Mouse (Mus musculus) kidney, embryonic 14.5 days (tissue): ENCODE measurements at regions not wholly inside any gene's neighbourhood (a gene's known extent, or its start where the extent isn't known, plus 50 kb on each side); places are given as distances from the start of the nearest gene placed in this dataset.
"Not testable (repeated sequence)": the region's sequence is repeated elsewhere in the genome, so short reads cannot be mapped to it uniquely, and the experiment has no call there.

Experiments
- ATAC-seq: fragments of 200-750 bp; cut with Nextera tagmentation; 2 replicates; pipeline ENCODE4 v1.8.0; 2017; ENCODE audit warnings: moderate number of reproducible peaks, mild to moderate bottlenecking, moderate TSS enrichment, moderate library complexity; ENCODE audit not compliant: low FRiP score, low TSS enrichment
- H3K27ac ChIP-seq: fragments of 300-500 bp; sonication (generic); 2 replicates; pipeline ENCODE4 v1.5.1; 2014; ENCODE audit warnings: low read depth, mild to moderate bottlenecking, low read length, moderate library complexity, mixed read lengths
- H3K27me3 ChIP-seq: fragments of 300-500 bp; sonication (generic); 2 replicates; pipeline ENCODE4 v1.6.1; 2014; ENCODE audit warnings: mild to moderate bottlenecking, low read length; ENCODE audit not compliant: control insufficient read depth, insufficient read depth
- H3K36me3 ChIP-seq: fragments of 300-500 bp; sonication (generic); 2 replicates; pipeline ENCODE4 v1.6.1; 2014; ENCODE audit warnings: low read length, mixed read lengths; ENCODE audit not compliant: control insufficient read depth, insufficient read depth
- H3K4me1 ChIP-seq: fragments of 300-500 bp; sonication (generic); 2 replicates; pipeline ENCODE4 v1.6.1; 2014; ENCODE audit warnings: low read length, mixed read lengths; ENCODE audit not compliant: control insufficient read depth, insufficient read depth
- H3K4me2 ChIP-seq: fragments of 300-500 bp; sonication (generic); replicated peaks from 2 replicates; pipeline ENCODE4 v1.6.1; 2014; ENCODE audit warnings: low read depth, mild to moderate bottlenecking, low read length
- H3K4me3 ChIP-seq: fragments of 300-500 bp; sonication (generic); 2 replicates; pipeline ENCODE4 v1.5.1; 2014; ENCODE audit warnings: mild to moderate bottlenecking, low read length
- H3K9ac ChIP-seq: fragments of 300-500 bp; sonication (generic); 2 replicates; pipeline ENCODE4 v1.6.1; 2014; ENCODE audit warnings: low read depth, mild to moderate bottlenecking, low read length, moderate library complexity
- H3K9me3 ChIP-seq: fragments of 300-500 bp; sonication (generic); 2 replicates; pipeline ENCODE4 v1.6.1; 2016; ENCODE audit warnings: low read length; ENCODE audit not compliant: control insufficient read depth
- WGBS: fragments of 180-500 bp; shearing (Covaris S2); extraction: QIAGEN DNeasy Blood & Tissue Kit; methylation state at CpG from one replicate; pipeline ENCODE4 v1.1.7; 2014; 5-methylcytosine and 5-hydroxymethylcytosine counted together

DNA sequence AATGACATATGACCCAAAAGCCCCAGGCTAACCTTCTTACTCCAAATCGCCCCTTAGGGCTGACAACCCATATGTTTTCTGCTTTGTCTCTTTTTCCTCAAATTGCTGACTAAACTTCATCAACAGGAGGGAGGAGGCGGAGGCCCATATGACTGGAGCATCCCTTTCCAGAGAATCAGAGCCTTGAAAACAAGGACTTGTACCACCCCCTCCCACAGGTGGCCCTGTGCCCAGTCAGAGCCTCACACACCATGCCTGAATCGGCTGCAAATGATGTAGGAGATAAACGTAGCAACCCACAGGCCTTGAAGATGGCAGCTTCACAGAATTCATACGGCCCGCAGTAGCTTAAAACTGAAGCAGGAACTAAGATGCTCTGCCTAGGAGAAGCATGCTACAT lies 101.7 kb upstream of the Ipo5 start:
- no peaks in the 10 kb centered on the region for H3K36me3 ChIP-seq
- 80% methylated on average over 6 of the region's 6 CpGs for WGBS
- ATAC-seq = no peak
- no peaks in the 10 kb centered on the region for H3K9me3 ChIP-seq
- H3K27me3 ChIP-seq = no peaks in the 10 kb centered on the region
- H3K4me1 ChIP-seq = no peaks in the 10 kb centered on the region
- no peak overlapping the region for H3K9ac ChIP-seq
- H3K4me2 ChIP-seq = no peak overlapping the region
- no peak overlapping the region for H3K27ac ChIP-seq
- no peak overlapping the region for H3K4me3 ChIP-seq

DNA sequence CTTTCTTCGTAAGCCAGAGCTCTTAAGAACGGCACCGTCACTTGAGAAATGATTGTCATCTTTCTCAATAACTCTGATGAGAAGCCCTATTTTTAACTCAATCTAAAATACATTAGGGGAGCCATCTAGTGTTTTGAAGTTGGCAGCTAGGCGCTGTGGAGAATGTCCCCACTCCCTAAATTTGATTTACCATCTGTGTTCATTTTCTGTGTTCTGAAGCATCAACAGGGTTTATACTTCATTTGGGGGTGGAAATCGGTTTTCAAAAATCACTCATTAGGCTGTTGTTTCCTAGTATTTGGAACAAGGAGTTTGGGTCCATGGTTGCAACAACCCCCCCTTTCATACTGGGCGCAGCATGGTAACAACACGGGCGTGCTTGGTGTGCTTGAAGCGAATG lies 97.1 kb upstream of the Ipo5 start:
- H3K27me3 ChIP-seq = no peaks in the 10 kb centered on the region
- no peak for ATAC-seq
- 91% methylated on average over 9 of the region's 9 CpGs for whole genome bisulfite sequencing
- no peaks in the 10 kb centered on the region for H3K4me1 ChIP-seq
- H3K9ac ChIP-seq = no peak overlapping the region
- no peak overlapping the region for H3K4me2 ChIP-seq
- H3K36me3 ChIP-seq = no peaks in the 10 kb centered on the region
- H3K27ac ChIP-seq = no peak overlapping the region
- no peaks in the 10 kb centered on the region for H3K9me3 ChIP-seq
- H3K4me3 ChIP-seq = no peak overlapping the region

DNA sequence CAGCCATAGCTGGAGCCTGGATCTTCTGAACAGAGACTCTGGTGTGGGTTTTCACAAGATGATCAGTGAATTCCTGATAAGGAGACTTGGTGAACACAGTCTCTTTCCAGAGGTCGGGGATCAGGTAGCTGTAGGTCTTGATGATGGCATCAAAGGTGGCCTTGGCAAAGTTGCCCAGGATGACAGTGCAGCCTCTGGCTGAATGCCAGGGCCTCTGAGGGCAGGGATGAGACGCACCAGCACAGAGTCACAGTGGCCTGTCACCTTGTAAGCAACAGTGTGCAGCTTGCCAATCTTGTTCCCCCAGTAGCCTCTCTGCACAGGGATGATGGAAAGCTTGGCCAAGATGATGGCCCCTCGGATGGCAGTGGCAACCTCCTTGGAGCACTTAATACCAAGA lies 95.9 kb upstream of the Ipo5 start:
- WGBS = 86% methylated on average over 3 of the region's 3 CpGs
- not testable (repeated sequence) for H3K4me3 ChIP-seq, H3K27ac ChIP-seq, H3K9ac ChIP-seq, H3K9me3 ChIP-seq, H3K27me3 ChIP-seq, ATAC-seq, H3K4me1 ChIP-seq, H3K36me3 ChIP-seq, H3K4me2 ChIP-seq

DNA sequence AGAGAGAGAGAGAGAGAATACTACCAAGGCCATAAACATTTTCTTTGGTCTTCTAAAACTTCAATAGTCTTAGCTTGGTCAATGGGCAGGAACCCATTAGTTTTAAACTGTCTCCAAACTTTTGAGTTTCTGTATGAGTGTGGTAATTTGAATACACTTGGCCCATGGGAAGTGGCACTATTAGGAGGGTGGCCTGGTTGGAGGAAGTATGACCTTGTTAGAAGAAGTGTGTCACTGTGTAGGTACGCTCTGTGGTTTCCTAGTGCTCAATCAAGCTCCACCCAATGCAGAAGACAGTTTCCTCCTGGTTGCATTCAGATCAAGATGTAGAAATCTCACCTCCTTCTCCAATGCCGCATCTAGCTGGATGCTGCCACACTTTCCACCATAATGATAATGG lies 94.5 kb upstream of the Ipo5 start:
- Histone ChIP-seq H3K27ac (no peak overlapping the region), H3K4me2 (no peak overlapping the region), H3K4me3 (no peak overlapping the region), H3K9ac (no peak overlapping the region), H3K9me3 (no peaks in the 10 kb centered on the region), H3K27me3 (no peaks in the 10 kb centered on the region), H3K36me3 (no peaks in the 10 kb centered on the region), H3K4me1 (no peaks in the 10 kb centered on the region)
- WGBS = 94% methylated on average over 2 of the region's 2 CpGs
- ATAC-seq = no peak

DNA sequence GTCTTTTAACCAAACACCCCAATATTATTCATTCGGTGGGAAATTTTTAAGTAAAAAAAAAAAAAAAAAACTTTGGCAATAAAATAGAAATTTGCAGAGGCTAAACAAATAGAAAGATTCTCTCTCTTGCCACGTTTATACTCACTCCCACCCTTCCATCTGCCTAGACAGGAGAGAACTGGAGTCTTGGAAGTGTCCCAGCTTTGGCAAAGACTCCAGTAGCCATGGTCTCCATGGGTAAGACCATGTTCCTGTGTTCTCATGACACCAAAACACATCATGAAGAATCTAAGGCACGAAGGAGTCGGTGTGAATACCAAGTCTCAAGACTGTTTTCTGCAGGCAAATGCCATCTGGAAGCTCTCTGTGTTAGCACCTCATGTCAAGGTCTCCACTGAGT lies 84.8 kb upstream of the Ipo5 start:
- no peaks in the 10 kb centered on the region for H3K27me3 ChIP-seq
- ATAC-seq = no peak
- H3K9ac ChIP-seq = no peak overlapping the region
- no peaks in the 10 kb centered on the region for H3K4me1 ChIP-seq
- no peak overlapping the region for H3K4me3 ChIP-seq
- H3K27ac ChIP-seq = no peak overlapping the region
- no peaks in the 10 kb centered on the region for H3K9me3 ChIP-seq
- H3K4me2 ChIP-seq = no peak overlapping the region
- no peaks in the 10 kb centered on the region for H3K36me3 ChIP-seq
- WGBS = 71% methylated on average over 4 of the region's 4 CpGs

DNA sequence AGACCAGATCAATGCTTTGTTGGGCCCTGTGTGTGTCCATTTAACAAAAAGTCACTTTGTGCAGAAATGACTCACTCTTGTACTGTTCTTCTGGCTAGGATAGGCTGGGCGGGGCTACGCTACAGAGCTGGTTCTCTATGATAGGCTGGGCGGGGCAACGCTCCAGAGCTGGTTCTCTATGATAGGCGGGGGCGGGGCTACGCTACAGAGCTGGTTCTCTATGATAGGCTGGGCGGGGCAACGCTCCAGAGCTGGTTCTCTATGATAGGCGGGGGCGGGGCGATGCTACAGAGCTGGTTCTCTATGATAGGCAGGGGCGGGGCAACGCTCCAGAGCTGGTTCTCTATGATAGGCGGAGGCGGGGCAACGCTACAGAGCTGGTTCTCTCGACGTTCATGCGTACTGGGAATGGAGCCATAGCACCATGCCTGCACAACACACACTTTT lies 80.6 kb upstream of the Ipo5 start:
- peak; percentile 40 for ATAC-seq

DNA sequence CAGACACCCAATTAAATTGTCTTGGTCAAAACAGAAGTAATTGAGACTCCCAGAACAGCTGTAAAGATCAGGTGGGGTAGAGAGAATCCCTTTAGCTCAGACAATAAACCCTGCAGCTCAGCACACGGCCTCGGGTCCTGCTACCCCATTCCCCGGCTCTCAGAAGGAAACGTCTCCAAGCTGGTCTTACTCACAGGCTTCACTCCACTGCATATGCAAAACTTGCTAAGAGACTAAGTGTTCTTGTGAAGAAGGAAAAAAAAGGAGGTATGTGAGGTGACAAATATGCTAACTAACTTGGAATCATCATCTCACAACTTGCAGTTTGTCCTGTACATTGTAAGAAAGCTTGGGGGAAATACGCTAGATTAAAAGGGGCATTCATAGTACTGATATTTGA lies 79.6 kb upstream of the Ipo5 start:
- WGBS = 60% methylated on average over 5 of the region's 5 CpGs
- no peaks in the 10 kb centered on the region for H3K9me3 ChIP-seq

More for the DNA sequence above, 80.6 kb upstream of the Ipo5 start:
- H3K4me3 ChIP-seq, H3K9me3 ChIP-seq, H3K27me3 ChIP-seq, H3K4me1 ChIP-seq, H3K27ac ChIP-seq, H3K9ac ChIP-seq, H3K36me3 ChIP-seq: not testable (repeated sequence)
- WGBS = 35% methylated on average over 18 of the region's 20 CpGs
- 0 out of 2 replicates have a peak overlapping the region, but pooled peaks have one; percentile 15 for H3K4me2 ChIP-seq

DNA sequence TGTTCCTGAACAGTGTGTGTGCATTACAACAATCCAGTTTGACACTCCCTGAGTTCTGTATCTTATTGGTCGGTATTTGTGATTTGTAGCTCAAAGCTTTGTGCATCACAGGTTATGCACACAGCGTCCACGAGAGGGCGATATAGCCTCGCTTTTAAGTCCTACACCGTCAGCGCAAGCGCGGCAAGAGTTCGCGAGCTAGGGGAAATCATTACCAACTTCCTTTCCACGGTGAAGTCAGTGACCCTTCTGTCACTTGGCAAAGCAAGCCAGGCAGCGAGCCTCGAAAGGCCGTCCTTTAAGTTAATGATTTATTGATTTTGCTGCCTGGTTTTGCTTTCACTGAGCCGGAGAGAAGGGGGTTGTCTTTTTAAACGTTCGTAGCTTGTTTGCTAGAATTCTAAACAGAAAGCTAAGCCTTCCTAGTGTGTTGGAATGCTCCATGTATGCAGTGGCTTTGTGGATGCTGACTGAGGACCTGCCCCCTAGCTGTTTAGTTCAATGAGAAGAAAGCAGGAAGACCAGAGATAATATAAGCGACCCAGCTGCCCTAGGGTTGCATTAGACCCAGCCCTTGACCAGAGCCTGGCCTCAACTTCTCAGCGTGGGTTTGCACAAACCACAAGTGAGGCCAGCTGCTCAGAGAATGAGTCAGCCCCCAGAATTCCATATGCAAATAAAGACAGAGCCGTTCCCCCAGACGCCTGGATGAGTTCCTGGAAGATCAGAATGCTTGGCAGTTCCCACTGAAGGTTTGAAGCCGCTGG lies 79.0 kb upstream of the Ipo5 start:
- Histone ChIP-seq H3K27ac (peak overlapping the region; percentile 92), H3K27me3 (no peaks in the 10 kb centered on the region), H3K9ac (peak overlapping the region; percentile 37; the same call in 1 of the 2 replicates), H3K9me3 (no peaks in the 10 kb centered on the region), H3K4me1 (peaks cover 9% of the 10 kb centered on the region), H3K36me3 (no peaks in the 10 kb centered on the region), H3K4me3 (peak overlapping the region; percentile 28), H3K4me2 (peak overlapping the region; percentile 39)
- peak; percentile 91 for ATAC-seq
- WGBS = 5% methylated on average over 23 of the region's 23 CpGs

More for the DNA sequence above, 79.6 kb upstream of the Ipo5 start:
- H3K27ac ChIP-seq = no peak overlapping the region
- no peaks in the 10 kb centered on the region for H3K27me3 ChIP-seq
- H3K9ac ChIP-seq = no peak overlapping the region
- peaks cover 9% of the 10 kb centered on the region for H3K4me1 ChIP-seq
- no peak overlapping the region; the same call in 1 of the 2 replicates for H3K4me2 ChIP-seq
- ATAC-seq = no peak
- H3K4me3 ChIP-seq = no peak overlapping the region
- H3K36me3 ChIP-seq = no peaks in the 10 kb centered on the region

DNA sequence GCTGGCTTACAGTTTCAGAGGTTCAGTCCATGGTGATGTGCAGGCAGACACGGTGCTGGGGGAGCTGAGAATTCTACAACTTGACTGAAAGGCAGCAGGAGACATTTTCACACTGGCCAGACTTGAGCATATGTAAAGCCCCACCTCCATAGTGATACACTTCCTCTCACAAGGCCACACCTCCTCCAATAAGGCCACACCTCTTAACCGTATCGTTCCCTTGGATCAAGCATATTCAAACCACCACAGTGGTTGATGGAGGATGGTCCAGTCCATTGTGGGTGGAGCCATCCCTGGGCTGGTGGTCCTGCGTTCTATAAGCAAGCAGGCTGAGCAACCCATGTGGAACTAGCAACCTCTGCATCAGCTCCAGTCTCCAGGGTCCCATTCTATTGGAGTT lies 76.2 kb upstream of the Ipo5 start:
- H3K27ac ChIP-seq = no peak overlapping the region
- no peaks in the 10 kb centered on the region for H3K9me3 ChIP-seq
- no peaks in the 10 kb centered on the region for H3K27me3 ChIP-seq
- no peak overlapping the region for H3K4me2 ChIP-seq
- no peak overlapping the region for H3K9ac ChIP-seq
- no peaks in the 10 kb centered on the region for H3K36me3 ChIP-seq
- H3K4me1 ChIP-seq = peaks cover 11% of the 10 kb centered on the region
- no peak overlapping the region for H3K4me3 ChIP-seq
- no peak for ATAC-seq
- 91% methylated on average over 4 of the region's 4 CpGs for WGBS
